Mouse (Mus musculus) neural tube, embryonic 14.5 days (tissue): ENCODE results near the gene Ppargc1a. TPM values are rescaled to one million over a fixed set of nuclear protein-coding genes. Genes with fewer than 3 reads are reported as not detected.

Experiments used
- ATAC-seq: fragments of 200-750 bp; cut with Nextera tagmentation; 2 replicates; pipeline ENCODE4 v1.8.0; 2017; ENCODE audit warnings: low read depth, mild to moderate bottlenecking, moderate TSS enrichment, moderate library complexity
- H3K27ac ChIP-seq: fragments of 300-500 bp; sonication (generic); 2 replicates; pipeline ENCODE4 v1.5.1; 2014; ENCODE audit warnings: low read depth, mild to moderate bottlenecking, control low read depth, low read length, moderate library complexity, mixed read lengths
- H3K27me3 ChIP-seq: fragments of 300-500 bp; sonication (generic); 2 replicates; pipeline ENCODE4 v1.6.1; 2014; ENCODE audit warnings: low read length; ENCODE audit not compliant: control insufficient read depth, insufficient read depth
- H3K36me3 ChIP-seq: fragments of 300-500 bp; sonication (generic); 2 replicates; pipeline ENCODE4 v1.6.1; 2014; ENCODE audit warnings: low read length, mixed read lengths; ENCODE audit not compliant: control insufficient read depth, insufficient read depth
- H3K4me1 ChIP-seq: fragments of 300-500 bp; sonication (generic); 2 replicates; pipeline ENCODE4 v1.6.1; 2014; ENCODE audit warnings: low read length; ENCODE audit not compliant: control insufficient read depth, insufficient read depth
- H3K4me2 ChIP-seq: fragments of 300-500 bp; sonication (generic); 2 replicates; pipeline ENCODE4 v1.6.1; 2014; ENCODE audit warnings: mild to moderate bottlenecking, low read depth, low read length, control low read depth
- H3K4me3 ChIP-seq: fragments of 300-500 bp; sonication (generic); 2 replicates; pipeline ENCODE4 v1.5.1; 2014; ENCODE audit warnings: low read depth, low read length, control low read depth, mixed read lengths
- H3K9ac ChIP-seq: fragments of 300-500 bp; sonication (generic); replicated peaks from 2 replicates; pipeline ENCODE4 v1.6.1; 2014; ENCODE audit warnings: low read depth, mild to moderate bottlenecking, control low read depth, low read length, mixed read lengths
- H3K9me3 ChIP-seq: fragments of 300-500 bp; sonication (generic); 2 replicates; pipeline ENCODE4 v1.6.1; 2016; ENCODE audit warnings: low read length; ENCODE audit not compliant: control insufficient read depth
- WGBS: fragments of 180-500 bp; shearing (Covaris S2); extraction: QIAGEN DNeasy Blood & Tissue Kit; methylation state at CpG from one replicate; pipeline ENCODE4 v1.1.7; 2014; 5-methylcytosine and 5-hydroxymethylcytosine counted together
- polyA plus RNA-seq: library from polyadenylated mRNA; unstranded; fragments of >200 nt; fragmentation: Nextera tagmentation; extraction: Ambion mirVana; gene quantifications from 2 replicates; pipeline ENCODE4 v1.2.1, GENCODE M21; 2014

Gene Ppargc1a
- polyA plus RNA-seq, 1 experiment from 2014 or later: 23.3 TPM

GRCm38 (mm10) chr5:51531286-51531685, 36.2 kb downstream of the Ppargc1a start:
- ATAC-seq: no peak
- H3K27me3 ChIP-seq: no peaks in the 10 kb centered on the region
- H3K27ac ChIP-seq: no peak overlapping the region
- H3K36me3 ChIP-seq: no peaks in the 10 kb centered on the region
- H3K4me3 ChIP-seq: no peak overlapping the region
- H3K4me2 ChIP-seq: no peak overlapping the region
- no peaks in the 10 kb centered on the region for H3K9me3 ChIP-seq
- no peak overlapping the region for H3K9ac ChIP-seq
- no peaks in the 10 kb centered on the region for H3K4me1 ChIP-seq
- WGBS: 96% methylated on average over 1 of the region's 1 CpGs

GRCm38 (mm10) chr5:51529444-51529843, 38.1 kb downstream of the Ppargc1a start:
- WGBS: 85% methylated on average over 2 of the region's 2 CpGs
- no peak for ATAC-seq
- Histone ChIP-seq H3K36me3 (no peaks in the 10 kb centered on the region), H3K9me3 (no peaks in the 10 kb centered on the region), H3K27ac (no peak overlapping the region), H3K4me3 (no peak overlapping the region), H3K27me3 (no peaks in the 10 kb centered on the region), H3K9ac (no peak overlapping the region), H3K4me2 (no peak overlapping the region), H3K4me1 (no peaks in the 10 kb centered on the region)

- Histone ChIP-seq H3K27ac (no peak overlapping the region), H3K27me3 (no peaks in the 10 kb centered on the region), H3K4me1 (no peaks in the 10 kb centered on the region), H3K36me3 (no peaks in the 10 kb centered on the region), H3K9ac (no peak overlapping the region), H3K9me3 (no peaks in the 10 kb centered on the region), H3K4me3 (no peak overlapping the region), H3K4me2 (no peak overlapping the region)
- ATAC-seq: no peak
These were observed 39.4 kb downstream of the Ppargc1a start for GRCm38 (mm10) chr5:51528165-51528498.

- Histone ChIP-seq H3K4me2 (no peak overlapping the region), H3K27ac (no peak overlapping the region), H3K9me3 (no peaks in the 10 kb centered on the region), H3K27me3 (no peaks in the 10 kb centered on the region), H3K36me3 (no peaks in the 10 kb centered on the region), H3K9ac (no peak overlapping the region), H3K4me3 (no peak overlapping the region), H3K4me1 (no peaks in the 10 kb centered on the region)
- 89% methylated on average over 5 of the region's 5 CpGs for WGBS
- no peak for ATAC-seq
These were observed 39.9 kb downstream of the Ppargc1a start for GRCm38 (mm10) chr5:51527498-51528164.

GRCm38 (mm10) chr5:51525858-51526257, 41.7 kb downstream of the Ppargc1a start:
- 96% methylated on average over 2 of the region's 2 CpGs for WGBS
- no peak overlapping the region for H3K4me2 ChIP-seq
- no peaks in the 10 kb centered on the region for H3K9me3 ChIP-seq
- H3K27me3 ChIP-seq: no peaks in the 10 kb centered on the region
- H3K4me3 ChIP-seq: no peak overlapping the region
- ATAC-seq: no peak
- no peak overlapping the region for H3K27ac ChIP-seq
- no peaks in the 10 kb centered on the region for H3K36me3 ChIP-seq
- H3K4me1 ChIP-seq: no peaks in the 10 kb centered on the region
- H3K9ac ChIP-seq: no peak overlapping the region

GRCm38 (mm10) chr5:51520807-51521206, 46.7 kb downstream of the Ppargc1a start:
- ATAC-seq: no peak
- 88% methylated on average over 3 of the region's 3 CpGs for WGBS
- H3K4me3 ChIP-seq: no peak overlapping the region

GRCm38 (mm10) chr5:51517440-51518187, 49.9 kb downstream of the Ppargc1a start:
- no peaks in the 10 kb centered on the region for H3K4me1 ChIP-seq
- 53% methylated on average over 6 of the region's 6 CpGs for WGBS
- H3K4me3 ChIP-seq: no peak overlapping the region
- no peak overlapping the region for H3K27ac ChIP-seq
- H3K36me3 ChIP-seq: no peaks in the 10 kb centered on the region
- no peaks in the 10 kb centered on the region for H3K9me3 ChIP-seq
- peak; percentile 60; the same call in 1 of the 2 replicates for ATAC-seq
- no peak overlapping the region for H3K4me2 ChIP-seq
- no peak overlapping the region for H3K9ac ChIP-seq
- H3K27me3 ChIP-seq: no peaks in the 10 kb centered on the region

More at GRCm38 (mm10) chr5:51520807-51521206, 46.7 kb downstream of the Ppargc1a start:
- Histone ChIP-seq H3K36me3 (no peaks in the 10 kb centered on the region), H3K9me3 (no peaks in the 10 kb centered on the region), H3K27ac (no peak overlapping the region), H3K4me2 (no peak overlapping the region), H3K27me3 (no peaks in the 10 kb centered on the region), H3K4me1 (no peaks in the 10 kb centered on the region), H3K9ac (no peak overlapping the region)

- H3K9ac ChIP-seq: no peak overlapping the region
- no peak for ATAC-seq
- no peak overlapping the region for H3K4me3 ChIP-seq
- H3K4me1 ChIP-seq: no peaks in the 10 kb centered on the region
- H3K9me3 ChIP-seq: no peaks in the 10 kb centered on the region
- WGBS: 89% methylated on average over 2 of the region's 2 CpGs
- no peaks in the 10 kb centered on the region for H3K27me3 ChIP-seq
- no peak overlapping the region for H3K27ac ChIP-seq
- no peak overlapping the region for H3K4me2 ChIP-seq
- H3K36me3 ChIP-seq: no peaks in the 10 kb centered on the region
These were observed 62.9 kb downstream of the Ppargc1a start for GRCm38 (mm10) chr5:51504654-51505053.

- ATAC-seq: no peak
- Histone ChIP-seq H3K9me3 (no peaks in the 10 kb centered on the region), H3K4me1 (peaks cover 3% of the 10 kb centered on the region; the same call in 1 of the 2 replicates), H3K27me3 (no peaks in the 10 kb centered on the region), H3K4me3 (no peak overlapping the region), H3K27ac (no peak overlapping the region), H3K4me2 (no peak overlapping the region), H3K9ac (no peak overlapping the region), H3K36me3 (no peaks in the 10 kb centered on the region)
- 34% methylated on average over 9 of the region's 9 CpGs for WGBS
These were observed 69.5 kb downstream of the Ppargc1a start for GRCm38 (mm10) chr5:51497910-51498517.
